Mouse (Mus musculus): ENCODE measurements around the gene Igtp. TPM values are rescaled to one million over a fixed set of nuclear protein-coding genes. Genes with fewer than 3 reads are reported as not detected.
"Not testable (repeated sequence)": the region's sequence is repeated elsewhere in the genome, so short reads cannot be mapped to it uniquely, and the experiment has no call there.

Gene Igtp
- polyA plus RNA-seq, 1 experiment from 2014 or later = 8.0 TPM

- Histone ChIP-seq H3K4me2 (ENCODE audit: low read length) (no peak overlapping the region), H3K27me3 (ENCODE audit: insufficient read depth, low read length) (no peaks in the 10 kb centered on the region), H3K9me3 (replicated peaks; ENCODE audit: low read length) (no peaks in the 10 kb centered on the region), H3K36me3 (ENCODE audit: insufficient read depth, low read length) (0 out of 2 replicates have a peak, but pooled peaks cover 4% of the 10 kb centered on the region), H3K4me1 (replicated peaks; ENCODE audit: insufficient read depth, low read length) (no peaks in the 10 kb centered on the region), H3K4me3 (replicated peaks; ENCODE audit: low read depth, low read length) (no peak overlapping the region), H3K9ac (ENCODE audit: low read depth, low read length) (no peak overlapping the region), H3K27ac (no peak overlapping the region)
- no peak for DNase-seq (ENCODE audit: low spot score)
- no peak for TF ChIP-seq CTCF (IDR thresholded peaks at IDR 0.05; ENCODE audit: low read depth)
- 94% methylated on average over 1 of the region's 1 CpGs for WGBS
- ATAC-seq (replicated peaks; ENCODE audit: low FRiP score, low read depth) = no peak
Measured at GRCm38 (mm10) chr11:58210321-58210886, 11.0 kb downstream of the Igtp start.

GRCm38 (mm10) chr11:58211062-58211681 lies 11.8 kb downstream of the Igtp start:
- DNase-seq (ENCODE audit: low spot score) (no peak), ATAC-seq (replicated peaks; ENCODE audit: low FRiP score, low read depth) (no peak)
- Histone ChIP-seq H3K27ac (no peak overlapping the region), H3K4me2 (ENCODE audit: low read length) (no peak overlapping the region), H3K27me3 (ENCODE audit: insufficient read depth, low read length) (no peaks in the 10 kb centered on the region), H3K9ac (ENCODE audit: low read depth, low read length) (no peak overlapping the region), H3K36me3 (ENCODE audit: insufficient read depth, low read length) (0 out of 2 replicates have a peak, but pooled peaks cover 4% of the 10 kb centered on the region), H3K4me1 (replicated peaks; ENCODE audit: insufficient read depth, low read length) (peaks cover 5% of the 10 kb centered on the region), H3K9me3 (replicated peaks; ENCODE audit: low read length) (no peaks in the 10 kb centered on the region), H3K4me3 (replicated peaks; ENCODE audit: low read depth, low read length) (no peak overlapping the region)
- WGBS = 29% methylated on average over 9 of the region's 9 CpGs
- no peak for TF ChIP-seq CTCF (IDR thresholded peaks at IDR 0.05; ENCODE audit: low read depth)

DNA sequence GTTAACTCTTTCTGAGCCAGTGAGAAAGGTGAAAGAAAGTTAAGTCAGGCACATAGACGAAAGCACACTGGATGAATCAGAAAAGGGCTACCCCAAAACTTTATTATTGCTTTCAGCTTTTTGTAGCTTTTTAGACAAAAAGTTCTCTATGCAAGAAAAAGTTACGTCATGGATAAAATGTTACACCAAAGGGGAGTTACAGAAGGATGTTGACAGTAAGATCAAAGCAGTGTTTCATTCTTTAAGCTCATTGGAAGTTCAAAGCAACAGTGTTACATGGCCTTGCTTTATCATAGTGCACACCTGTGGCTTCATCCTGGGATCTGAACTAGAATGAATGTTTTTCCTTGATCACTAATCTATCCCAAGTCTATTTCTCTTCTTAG lies 12.3 kb downstream of the Igtp start:
- no peak overlapping the region for H3K4me2 ChIP-seq (ENCODE audit: low read length)
- WGBS = 32% methylated on average over 2 of the region's 2 CpGs
- no peaks in the 10 kb centered on the region for H3K9me3 ChIP-seq (replicated peaks; ENCODE audit: low read length)
- no peak for TF ChIP-seq CTCF (IDR thresholded peaks at IDR 0.05; ENCODE audit: low read depth)
- 0 out of 2 replicates have a peak, but pooled peaks cover 4% of the 10 kb centered on the region for H3K36me3 ChIP-seq (ENCODE audit: insufficient read depth, low read length)
- no peaks in the 10 kb centered on the region for H3K27me3 ChIP-seq (ENCODE audit: insufficient read depth, low read length)
- peaks cover 9% of the 10 kb centered on the region for H3K4me1 ChIP-seq (replicated peaks; ENCODE audit: insufficient read depth, low read length)
- H3K9ac ChIP-seq (ENCODE audit: low read depth, low read length) = no peak overlapping the region
- ATAC-seq (replicated peaks; ENCODE audit: low FRiP score, low read depth) (no peak), DNase-seq (ENCODE audit: low spot score) (no peak)
- no peak overlapping the region for H3K27ac ChIP-seq
- H3K4me3 ChIP-seq (replicated peaks; ENCODE audit: low read depth, low read length) = no peak overlapping the region

GRCm38 (mm10) chr11:58213673-58214342 lies 14.5 kb downstream of the Igtp start:
- ATAC-seq (replicated peaks; ENCODE audit: low FRiP score, low read depth) (no peak), DNase-seq (ENCODE audit: low spot score) (no peak)
- 79% methylated on average over 7 of the region's 7 CpGs for WGBS

DNA sequence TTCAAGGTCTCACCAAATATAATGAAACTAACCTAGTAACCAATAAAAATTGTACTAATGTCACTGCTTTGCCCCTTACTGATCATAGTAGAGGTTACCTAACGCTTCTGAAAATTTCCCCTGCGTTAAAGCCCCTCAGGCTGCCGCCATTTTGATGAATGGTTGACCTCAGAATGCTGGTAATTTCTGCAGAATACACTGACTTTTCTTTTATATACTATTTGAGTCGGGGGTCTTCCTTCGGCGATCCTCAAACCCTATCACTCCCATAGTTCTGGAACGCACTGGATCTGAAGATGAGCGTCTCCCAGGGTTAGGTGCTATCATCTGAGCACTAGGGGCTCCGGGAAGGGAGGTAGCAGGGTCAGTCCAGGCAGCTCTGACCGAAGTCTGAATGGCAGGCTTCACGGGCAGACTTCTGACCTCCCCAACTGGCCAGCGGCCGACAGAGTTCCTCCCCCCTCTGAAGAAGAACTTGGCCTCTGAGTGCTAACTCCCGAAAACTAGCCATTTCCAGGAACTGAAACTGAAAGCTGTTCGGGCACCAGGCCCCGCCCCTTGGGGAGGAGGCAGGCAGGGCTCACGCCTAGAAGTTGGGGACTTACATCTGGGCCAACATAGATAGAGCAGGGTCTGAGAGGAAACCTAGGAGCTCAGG lies 15.2 kb downstream of the Igtp start:
- H3K27me3 ChIP-seq (ENCODE audit: insufficient read depth, low read length) = no peaks in the 10 kb centered on the region
- ATAC-seq (replicated peaks; ENCODE audit: low FRiP score, low read depth) = peak; percentile 86
- H3K9ac ChIP-seq (ENCODE audit: low read depth, low read length) = peak overlapping the region; percentile 65
- H3K4me2 ChIP-seq (ENCODE audit: low read length) = peak overlapping the region; percentile 80
- 29% methylated on average over 16 of the region's 17 CpGs for WGBS
- H3K4me3 ChIP-seq (replicated peaks; ENCODE audit: low read depth, low read length) = peak overlapping the region; percentile 53
- H3K9me3 ChIP-seq (replicated peaks; ENCODE audit: low read length) = no peaks in the 10 kb centered on the region
- peak overlapping the region; percentile 70; the same call in 1 of the 2 replicates for H3K27ac ChIP-seq
- no peak for TF ChIP-seq CTCF (IDR thresholded peaks at IDR 0.05; ENCODE audit: low read depth)
- H3K36me3 ChIP-seq (ENCODE audit: insufficient read depth, low read length) = no peaks in the 10 kb centered on the region
- DNase-seq (ENCODE audit: low spot score) = peak; percentile 80
- peaks cover 9% of the 10 kb centered on the region for H3K4me1 ChIP-seq (replicated peaks; ENCODE audit: insufficient read depth, low read length)

More at GRCm38 (mm10) chr11:58213673-58214342, 14.5 kb downstream of the Igtp start:
- H3K4me1 ChIP-seq (replicated peaks; ENCODE audit: insufficient read depth, low read length) = peaks cover 9% of the 10 kb centered on the region
- no peaks in the 10 kb centered on the region for H3K27me3 ChIP-seq (ENCODE audit: insufficient read depth, low read length)
- no peaks in the 10 kb centered on the region for H3K9me3 ChIP-seq (replicated peaks; ENCODE audit: low read length)
- H3K36me3 ChIP-seq (ENCODE audit: insufficient read depth, low read length) = no peaks in the 10 kb centered on the region
- H3K4me2 ChIP-seq (ENCODE audit: low read length) = peak overlapping the region; percentile 80
- H3K4me3 ChIP-seq (replicated peaks; ENCODE audit: low read depth, low read length) = no peak overlapping the region
- no peak overlapping the region for H3K27ac ChIP-seq
- no peak overlapping the region for H3K9ac ChIP-seq (ENCODE audit: low read depth, low read length)
- TF ChIP-seq CTCF (IDR thresholded peaks at IDR 0.05; ENCODE audit: low read depth) = no peak

GRCm38 (mm10) chr11:58215049-58215430 lies 15.7 kb downstream of the Igtp start:
- not testable (repeated sequence) for DNase-seq (ENCODE audit: low spot score); H3K27me3 ChIP-seq (ENCODE audit: insufficient read depth, low read length); H3K4me1 ChIP-seq (replicated peaks; ENCODE audit: insufficient read depth, low read length); ATAC-seq (replicated peaks; ENCODE audit: low FRiP score, low read depth); H3K9me3 ChIP-seq (replicated peaks; ENCODE audit: low read length); H3K36me3 ChIP-seq (ENCODE audit: insufficient read depth, low read length)
- Histone ChIP-seq H3K4me2 (ENCODE audit: low read length) (peak overlapping the region; percentile 80), H3K9ac (ENCODE audit: low read depth, low read length) (peak overlapping the region; percentile 65; the same call in 1 of the 2 replicates), H3K27ac (peak overlapping the region; percentile 70; the same call in 1 of the 2 replicates), H3K4me3 (replicated peaks; ENCODE audit: low read depth, low read length) (peak overlapping the region; percentile 53)
- WGBS = 16% methylated on average over 2 of the region's 3 CpGs

Measured in kidney, postnatal 0 days (tissue).